Mouse (Mus musculus) CD4-positive, CD25-positive, alpha-beta regulatory T cell, adult 2 months (primary cell): ENCODE measurements around the gene Arl14.

Source experiments
- DNase-seq: peaks from one replicate; pipeline ENCODE4 v3.0.0-alpha.2; 2012; ENCODE audit warnings: low read depth, low spot score

Gene Arl14

DNA sequence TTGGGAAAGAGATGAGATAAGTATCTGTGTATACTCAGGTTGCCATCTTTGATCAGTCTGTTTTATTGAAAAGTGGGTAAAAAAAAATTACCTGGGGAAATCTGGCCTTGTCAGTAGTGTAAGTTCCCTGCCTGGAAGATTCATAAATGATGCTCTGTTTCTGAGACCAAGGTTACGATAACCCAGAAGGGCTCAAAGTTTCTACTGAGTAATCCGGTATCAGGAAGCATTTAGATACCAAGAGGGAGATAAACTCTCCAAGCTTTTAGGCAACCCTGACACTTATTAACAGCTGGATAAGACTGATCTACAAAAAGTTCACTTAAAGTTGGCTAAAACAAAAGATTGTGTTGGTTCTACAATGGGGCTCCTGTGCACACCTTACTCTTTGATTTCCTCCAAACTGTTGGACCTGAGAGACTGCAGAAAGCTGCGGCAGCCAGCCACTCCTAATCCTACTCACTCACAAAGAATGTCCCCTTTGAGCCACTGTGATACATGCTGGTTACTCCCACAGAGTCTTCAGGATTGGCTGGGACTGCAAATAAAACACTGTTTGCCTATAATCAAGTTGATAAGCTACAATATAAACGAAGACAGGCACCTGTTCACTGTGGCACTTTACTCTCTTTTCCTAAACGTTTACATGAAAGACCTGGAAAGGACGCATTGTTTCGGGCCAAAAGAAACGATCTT lies at the start of gene Arl14:
TSS of gene Arl14 (plus strand) at position 614 of the 696 bp plus-strand sequence.
- DNase-seq: no peak

DNA sequence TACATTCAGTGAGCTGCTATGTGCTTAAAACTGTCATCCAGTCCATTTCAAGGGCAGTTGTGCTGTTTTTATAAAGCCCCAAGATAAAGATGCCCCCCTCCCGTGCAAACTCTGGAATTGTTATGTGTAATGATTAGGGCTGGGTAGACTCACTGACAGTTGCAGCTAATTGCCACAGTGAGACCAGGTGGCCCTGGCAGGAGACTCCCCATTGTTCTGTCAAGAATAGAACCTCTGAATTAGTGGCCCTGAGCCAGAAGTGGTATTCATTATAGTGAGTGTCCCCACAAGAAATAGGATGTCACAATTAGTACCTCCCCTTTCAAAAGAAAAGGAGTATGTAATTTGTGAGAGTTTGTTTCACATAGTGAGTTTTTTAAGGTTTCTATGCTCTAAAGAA lies 47.0 kb upstream of the Arl14 start:
- DNase-seq: no peak

DNA sequence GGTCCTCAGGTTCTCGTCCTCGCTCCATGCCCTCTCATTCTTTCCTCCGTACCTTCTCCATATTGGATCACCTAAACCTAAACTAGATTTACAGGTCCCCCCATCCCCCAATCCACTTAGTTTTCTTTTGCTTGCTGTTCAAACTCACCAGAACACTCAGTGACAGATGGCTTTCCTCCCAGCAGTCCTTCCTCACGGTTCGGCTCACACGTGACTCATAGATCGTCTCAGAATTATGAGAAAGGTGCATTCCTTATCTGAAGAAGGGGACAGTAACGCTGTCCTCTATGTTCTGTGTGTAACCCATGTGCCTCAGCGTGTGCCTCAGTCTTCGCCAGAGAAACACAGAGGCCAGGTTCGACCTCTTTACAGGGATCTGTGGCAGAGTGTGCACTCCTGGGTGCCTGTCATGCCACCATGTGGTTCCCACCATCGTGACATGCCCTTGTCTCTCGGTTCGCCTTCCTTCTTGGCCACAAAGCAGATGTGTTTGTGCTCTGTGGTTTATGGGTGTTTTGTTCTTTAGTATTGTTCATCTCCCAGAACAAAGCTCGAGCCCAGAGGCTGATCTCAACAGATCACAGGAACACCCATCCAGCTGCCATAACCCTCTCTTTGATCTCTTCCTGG lies 44.9 kb upstream of the Arl14 start:
- DNase-seq: peak; percentile 80

DNA sequence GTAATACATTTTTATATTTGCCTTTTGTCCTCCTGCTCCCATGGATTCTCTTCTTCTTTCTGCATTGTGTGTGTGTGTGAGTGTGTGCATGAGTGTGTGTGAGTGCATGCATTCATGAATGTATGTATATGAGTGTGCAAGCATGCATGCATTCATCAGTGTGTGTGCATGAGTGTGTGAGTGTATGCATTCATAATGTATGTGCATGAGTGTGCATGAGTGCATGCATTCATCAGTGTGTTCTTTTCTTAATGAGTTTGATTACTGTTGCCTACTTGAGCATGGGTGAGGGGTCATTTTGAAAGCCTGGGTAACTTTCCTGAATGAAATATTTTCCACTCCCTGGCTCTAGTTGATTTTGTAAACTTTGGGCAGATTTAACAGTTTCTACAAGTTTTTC lies 44.3 kb upstream of the Arl14 start:
- DNase-seq: no peak

DNA sequence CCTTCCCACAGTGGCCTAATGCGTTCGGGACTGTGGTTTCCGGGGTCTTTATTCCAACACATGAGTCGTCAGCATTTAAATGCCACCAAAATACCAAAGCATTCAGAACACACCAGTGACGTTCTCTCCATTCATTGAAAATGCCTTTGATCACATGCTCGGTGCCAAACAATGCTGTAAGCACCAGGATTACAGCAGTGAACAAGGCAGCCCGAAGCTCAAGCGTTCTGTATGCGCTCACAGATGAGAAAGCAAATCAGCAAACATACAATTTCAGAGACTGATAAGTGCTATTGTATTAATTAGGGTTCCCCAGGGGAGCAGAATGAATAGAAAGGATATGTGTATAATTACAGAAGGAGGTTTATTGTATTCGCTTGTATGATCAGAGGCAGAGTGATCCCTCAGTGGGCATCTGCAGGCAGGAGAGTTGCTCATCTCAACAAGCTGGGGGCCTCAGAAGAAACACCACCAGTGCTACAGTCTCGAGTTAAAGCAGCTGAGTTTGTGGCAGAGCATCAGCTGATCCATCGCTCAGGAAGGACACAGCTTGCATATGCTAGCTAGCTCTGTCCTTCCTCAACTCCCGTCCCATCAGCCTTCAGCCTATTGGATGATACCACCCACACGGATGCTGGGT lies 43.7 kb upstream of the Arl14 start:
- DNase-seq: no peak

DNA sequence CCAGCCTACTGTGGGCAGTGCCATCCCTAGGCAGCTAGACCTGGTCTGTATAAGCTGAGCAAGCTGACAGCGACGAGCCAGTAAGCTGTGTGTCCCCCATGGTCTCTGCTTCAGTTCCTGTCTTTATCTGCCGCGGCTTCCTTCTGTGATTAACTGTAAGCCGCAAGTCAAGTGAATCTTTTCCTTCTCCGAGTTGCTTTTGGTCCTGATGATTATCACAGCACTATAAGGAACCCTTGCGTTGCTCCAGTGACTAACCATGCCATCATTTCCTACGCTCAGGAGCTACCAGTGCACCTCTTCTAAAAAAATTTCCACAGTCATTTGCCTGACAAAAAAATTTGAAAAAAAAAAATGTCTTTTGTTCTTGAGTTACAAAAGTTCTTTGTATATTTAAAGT lies 40.7 kb upstream of the Arl14 start:
- DNase-seq: no peak

DNA sequence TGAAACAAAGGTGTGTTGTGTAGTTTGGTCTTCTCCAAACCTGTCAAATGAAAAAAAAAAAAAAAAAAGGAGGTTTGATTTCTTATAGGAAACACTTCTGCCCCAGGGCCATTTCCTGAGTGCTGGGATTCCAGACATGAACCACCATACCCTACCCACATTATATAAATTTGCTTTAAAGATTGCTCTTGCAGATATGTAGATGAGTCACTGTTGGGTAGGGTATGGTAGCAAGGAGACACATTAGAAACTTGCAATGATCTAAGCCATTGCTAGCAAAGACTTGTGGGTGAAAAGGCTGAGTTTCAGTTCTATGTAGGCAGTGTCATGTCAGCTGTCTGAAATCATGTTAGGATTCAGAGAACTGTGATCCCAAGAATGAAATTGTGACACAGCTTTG lies 40.0 kb upstream of the Arl14 start:
- DNase-seq: peak; percentile 28

DNA sequence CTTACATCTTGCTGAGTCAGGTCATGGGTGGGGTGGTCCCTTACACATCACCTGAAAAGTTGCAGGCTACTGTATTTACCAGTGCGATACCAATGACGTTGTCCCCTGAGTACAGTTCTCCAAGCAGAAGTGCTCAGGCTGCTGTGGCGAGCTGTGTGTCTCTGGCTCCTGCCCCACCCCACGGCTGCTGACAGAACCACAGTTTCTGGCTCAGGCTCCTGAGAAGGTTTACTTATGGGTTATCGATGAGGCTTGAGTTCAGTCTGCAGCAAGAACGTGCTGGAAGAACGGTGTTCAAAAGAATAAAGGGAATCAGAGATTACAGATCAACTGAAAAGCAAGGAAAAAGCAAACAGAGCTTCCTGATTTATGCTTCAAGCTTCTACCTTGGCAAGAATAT lies 37.0 kb upstream of the Arl14 start:
- DNase-seq: peak; percentile 37

DNA sequence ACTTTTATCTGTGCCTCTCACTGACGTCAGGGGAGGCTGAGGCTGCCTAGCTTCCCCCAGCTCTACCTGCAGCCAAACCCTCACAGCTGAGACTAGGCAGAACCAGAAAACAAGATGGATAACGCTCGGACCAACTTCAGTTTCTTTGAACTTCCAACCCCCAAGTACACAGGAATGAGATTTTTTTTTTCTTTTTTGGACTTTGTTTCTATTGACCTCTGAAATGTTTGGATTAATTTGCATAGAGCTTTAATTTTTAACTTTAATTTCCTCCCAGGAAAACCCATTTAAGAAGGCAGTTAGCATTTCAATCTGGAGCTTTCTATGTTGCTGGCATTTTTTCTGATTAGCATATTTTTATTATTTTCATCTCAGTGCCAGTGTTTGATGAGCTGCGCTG lies 36.2 kb upstream of the Arl14 start:
- no peak for DNase-seq

DNA sequence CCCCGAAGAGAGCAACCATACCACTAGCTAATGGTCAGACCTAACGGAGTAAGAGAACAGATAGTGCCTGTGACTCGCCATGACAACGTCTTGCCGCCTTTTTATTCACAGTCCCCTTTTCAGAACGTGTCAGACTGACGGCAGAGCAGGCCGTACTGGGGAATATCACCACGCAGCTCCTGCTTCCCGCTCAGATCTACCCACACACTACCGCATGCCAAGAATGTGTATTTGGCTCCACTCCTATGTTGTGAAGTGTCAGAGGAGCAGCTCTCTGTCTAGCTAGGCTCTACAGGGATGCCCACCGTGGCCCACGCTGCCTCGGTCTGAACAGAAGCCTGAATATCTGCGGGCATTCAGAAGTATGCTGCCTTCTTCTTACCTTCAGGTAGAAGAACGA lies 35.6 kb upstream of the Arl14 start:
- no peak for DNase-seq

DNA sequence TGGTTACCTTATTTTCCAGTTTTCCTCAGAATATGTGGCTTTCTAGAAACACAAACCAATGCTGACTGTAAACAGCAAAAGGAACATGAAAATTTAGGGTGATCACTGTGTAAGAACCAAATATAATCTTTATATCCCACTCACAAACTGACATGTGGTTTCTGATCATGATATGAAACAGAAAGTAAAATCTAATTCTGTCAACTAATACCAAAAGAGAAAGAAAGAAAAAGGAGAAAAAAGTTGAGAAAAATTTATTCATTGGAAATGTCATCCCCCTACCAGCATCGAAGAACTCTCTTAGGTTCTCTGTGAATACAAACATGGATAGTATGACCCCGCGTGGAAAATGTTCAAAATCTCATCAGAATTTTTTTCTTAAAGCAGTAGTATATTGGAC lies 29.2 kb upstream of the Arl14 start:
- no peak for DNase-seq

DNA sequence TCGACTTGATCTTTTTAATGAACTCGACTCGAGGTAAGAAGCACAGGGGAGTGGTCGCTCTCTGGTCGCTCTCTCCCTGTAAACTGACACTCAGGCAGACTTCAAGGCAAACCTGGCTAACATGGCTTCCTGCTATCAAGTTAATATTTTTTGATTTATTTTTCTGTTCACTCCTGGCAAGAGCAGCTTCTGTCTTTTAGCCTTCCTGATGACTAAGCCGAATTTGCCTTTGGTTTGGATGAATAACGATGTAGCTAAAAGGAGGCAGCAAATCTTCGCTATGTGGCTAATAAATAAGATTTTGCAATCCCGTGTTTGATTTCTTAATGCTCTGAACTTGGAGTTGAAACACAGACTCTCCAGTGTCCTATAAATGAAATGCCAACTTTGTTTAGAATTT lies 27.7 kb upstream of the Arl14 start:
- no peak for DNase-seq

DNA sequence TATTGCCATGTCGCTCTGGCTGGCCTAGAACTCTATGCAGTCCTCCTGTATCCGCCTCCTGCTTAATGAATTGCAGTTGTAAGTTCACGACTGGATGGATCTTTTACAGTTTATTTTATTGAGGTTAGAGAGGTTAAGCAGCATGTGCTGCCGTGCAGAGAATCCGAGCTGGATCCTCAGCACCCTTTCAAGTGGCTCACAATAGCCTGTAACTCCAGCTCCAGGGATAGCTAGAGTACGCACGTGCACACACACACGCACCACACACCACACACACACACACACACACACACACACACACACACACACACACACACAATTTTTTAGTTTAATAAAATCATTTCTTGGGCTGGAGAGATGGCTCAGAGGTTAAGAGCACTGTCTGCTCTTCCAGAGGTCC lies 27.0 kb upstream of the Arl14 start:
- no peak for DNase-seq

DNA sequence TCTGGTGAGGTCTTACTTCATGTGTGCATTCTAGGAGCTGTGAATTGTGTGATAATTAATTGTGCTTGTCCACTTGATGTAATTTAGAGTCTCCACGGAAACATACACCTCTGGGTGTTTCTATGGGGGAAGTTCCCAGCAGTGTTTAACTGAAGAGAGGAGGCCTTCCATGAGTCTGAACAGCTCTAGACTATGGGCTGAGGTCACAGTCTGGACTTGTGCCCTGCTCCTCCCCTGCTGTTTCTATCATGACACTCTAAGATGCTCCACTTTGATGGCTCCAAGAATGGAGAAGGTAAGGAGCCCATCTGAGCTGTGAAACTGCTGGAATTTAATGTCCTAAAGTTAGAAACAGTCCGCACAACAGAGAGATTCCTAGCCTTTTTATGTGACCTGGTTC lies 24.1 kb upstream of the Arl14 start:
- no peak for DNase-seq

DNA sequence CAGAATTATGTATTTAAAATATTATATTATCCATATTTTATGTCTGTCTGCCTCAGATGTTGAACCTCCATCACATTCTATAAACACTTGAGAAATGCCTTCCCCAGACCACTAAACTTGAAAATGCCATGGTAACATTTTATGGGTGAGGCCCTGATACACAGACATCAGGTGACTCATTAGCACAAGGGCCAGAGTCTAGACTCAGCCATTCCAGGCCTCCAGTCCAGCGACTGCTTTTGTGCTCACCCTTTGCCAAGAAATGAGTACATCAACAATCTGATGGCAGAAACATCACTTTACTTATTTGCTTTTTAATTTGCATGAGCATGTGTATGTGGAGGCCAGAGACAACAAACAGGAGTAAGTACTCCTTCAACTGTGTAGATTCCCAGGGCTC lies 22.0 kb upstream of the Arl14 start:
- no peak for DNase-seq

DNA sequence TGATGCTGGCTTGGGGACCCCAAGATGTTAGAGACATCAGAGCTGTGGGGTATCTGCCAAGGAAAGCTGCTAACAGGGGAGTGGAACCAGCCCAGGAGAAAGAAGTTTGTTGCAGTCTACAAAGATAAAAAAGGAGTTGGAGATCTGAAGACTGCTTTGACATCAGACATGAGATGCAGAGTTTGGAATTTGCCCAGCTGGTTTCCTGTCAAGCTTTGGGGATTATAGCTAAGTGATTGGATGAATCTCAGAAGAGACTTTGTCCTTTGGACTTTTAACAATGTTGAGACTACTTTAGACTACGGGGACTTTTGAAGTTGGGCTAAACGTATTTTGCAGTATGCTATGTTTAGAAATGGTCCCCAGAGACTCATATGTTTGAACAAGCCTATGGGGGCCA lies 21.0 kb upstream of the Arl14 start:
- DNase-seq: no peak

DNA sequence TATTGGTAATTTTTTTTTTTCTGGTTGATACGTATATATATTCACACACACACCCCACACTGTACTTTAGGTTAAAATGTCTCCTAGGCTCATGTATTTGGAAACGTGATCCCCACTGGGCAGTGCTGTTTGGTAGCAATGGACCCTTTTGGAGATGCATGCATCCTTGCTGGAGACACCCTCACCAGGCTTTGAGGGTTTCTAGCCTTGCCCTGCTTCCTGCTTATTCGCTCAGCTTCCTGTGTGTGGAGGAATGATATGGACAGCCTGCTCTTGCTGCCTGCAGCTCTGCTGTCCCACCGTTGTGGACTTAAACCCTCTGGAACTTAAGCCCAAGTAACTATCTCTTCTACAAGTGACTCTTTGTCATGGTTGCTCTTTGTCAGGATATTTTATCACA lies 19.3 kb upstream of the Arl14 start:
- no peak for DNase-seq

DNA sequence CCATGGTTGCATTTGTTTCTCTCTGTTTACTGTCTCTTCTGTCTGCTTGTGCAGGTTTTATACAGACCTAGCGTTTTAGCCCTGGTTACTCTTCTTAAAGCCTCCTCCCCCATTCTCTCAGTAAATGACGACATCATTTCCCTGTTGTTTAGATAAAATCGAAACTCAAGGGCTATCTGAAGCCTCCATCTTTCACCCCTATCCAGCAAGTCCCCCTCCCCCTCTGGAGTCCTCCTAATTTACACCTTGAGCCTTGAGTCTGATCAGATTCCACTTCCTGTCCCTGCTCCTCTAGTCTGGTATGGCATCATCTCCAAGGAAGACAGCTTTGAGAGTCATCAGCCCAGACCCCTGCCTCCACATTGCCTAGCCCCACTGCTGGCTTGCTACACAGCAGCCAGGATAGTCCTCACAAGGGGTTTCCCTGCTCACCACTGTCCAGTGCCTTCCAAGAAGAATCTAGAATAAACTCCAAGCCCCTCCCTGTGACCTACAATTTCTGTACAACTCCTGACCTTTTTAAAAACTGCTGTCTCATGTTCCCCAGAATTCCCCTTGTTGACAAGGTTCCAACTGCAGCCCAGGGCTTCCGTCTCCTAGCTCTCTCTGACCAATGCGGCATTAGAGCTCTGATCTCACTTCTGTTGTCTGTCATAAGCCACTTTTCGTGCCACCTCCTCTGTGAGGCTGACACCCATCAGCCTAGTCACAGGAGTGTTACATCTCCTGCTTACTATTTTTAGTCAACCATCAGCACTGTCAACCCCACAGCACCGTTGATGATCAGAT lies 16.8 kb upstream of the Arl14 start:
- peak; percentile 81 for DNase-seq

DNA sequence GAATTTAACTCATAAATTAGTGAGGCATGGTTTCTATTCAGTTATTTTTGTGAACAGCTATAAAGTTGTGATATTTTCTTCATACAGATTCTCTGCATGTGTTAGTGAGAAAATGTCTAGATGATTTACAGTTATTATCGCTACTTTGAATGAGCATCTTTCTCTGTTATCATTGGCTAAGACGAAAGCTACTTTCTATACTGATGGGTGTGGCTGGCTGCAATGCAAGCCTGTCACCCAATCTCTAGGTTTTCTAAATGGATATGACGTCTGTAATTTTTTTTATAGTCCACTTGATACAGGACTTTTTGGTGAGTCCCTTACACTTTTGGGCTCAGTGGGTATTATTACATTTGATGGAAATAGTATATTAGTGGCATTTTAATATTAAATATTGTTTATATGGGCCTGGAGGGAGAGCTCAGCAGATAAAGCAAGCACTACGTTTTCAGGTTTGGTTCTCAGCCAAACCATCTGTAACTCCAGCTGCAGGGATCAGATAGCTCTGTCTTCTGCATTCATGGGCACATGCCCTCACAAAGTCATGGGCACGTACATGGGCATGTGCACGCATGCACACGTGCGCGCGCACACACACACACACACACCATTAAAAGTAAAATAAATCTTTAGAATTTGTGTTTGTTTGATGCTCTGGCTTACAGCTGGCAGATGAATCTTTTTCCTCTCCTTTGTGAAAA lies 15.9 kb upstream of the Arl14 start:
- peak; percentile 54 for DNase-seq

DNA sequence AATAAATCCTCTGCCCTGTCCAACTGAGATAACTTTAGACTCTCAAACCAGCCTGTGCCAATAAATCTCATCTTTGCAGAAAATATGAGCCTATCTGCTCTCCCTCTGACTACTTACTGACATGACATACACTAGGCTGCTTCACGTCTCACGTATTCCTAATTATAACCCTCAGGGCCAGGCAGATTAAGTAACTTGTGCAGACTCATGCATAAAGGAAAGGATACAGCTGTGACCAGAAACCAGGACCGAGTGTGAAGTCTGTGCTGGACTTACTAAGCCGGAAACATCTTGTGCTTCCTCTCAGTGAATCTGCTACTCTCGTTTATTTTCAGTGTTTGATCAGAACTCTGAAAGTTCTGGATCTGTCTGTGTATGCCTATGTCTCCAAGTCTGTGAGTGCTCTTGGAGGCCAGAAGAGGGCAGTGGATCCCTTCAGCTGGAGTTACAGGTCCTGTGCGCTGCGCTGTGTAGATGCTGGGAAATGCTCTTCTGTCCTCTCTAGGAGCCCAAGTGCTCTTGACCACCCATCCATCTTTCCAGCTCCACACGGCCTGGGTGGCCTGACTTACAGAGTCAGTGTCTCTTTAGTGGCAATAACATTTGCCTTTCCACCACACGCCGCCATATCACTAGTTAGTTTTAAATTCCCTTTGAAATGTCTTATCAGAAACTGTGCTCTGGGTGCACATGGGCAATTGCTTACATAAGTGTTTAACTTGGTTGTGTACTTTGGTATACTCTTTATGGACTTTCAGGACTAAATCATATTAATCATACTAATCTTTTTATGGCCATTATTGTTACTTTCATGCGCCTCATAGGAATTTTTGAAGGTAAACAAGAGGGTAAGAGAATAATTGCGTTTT lies 13.5 kb upstream of the Arl14 start:
- peak; percentile 71 for DNase-seq

DNA sequence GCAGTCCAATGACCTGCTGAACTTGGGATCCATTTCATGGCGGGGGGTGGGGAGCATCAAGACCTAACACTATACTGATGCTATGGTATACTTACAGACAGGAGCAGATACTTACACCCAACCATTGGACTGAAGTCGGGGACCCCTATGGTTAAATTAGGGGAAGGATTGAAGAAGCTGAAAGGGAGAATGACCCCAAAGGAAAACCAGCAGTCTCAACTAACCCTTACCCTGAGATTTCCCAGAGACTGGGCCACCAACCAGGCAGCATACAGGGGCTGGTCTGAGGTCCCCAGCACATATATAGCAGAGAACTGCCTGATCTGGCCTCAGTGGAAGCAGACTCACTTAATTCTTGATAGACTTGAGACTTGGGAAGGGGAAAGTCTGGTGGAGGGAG lies 10.0 kb upstream of the Arl14 start:
- no peak for DNase-seq
